Mouse (Mus musculus) neural tube, embryonic 12.5 days (tissue): Measurements from ENCODE around the gene Mier2. TPM values are rescaled to one million over a fixed set of nuclear protein-coding genes. Genes with fewer than 3 reads are reported as not detected.

Experiments
- ATAC-seq: fragments of 200-750 bp; cut with Nextera tagmentation; 2 replicates; pipeline ENCODE4 v1.8.0; 2017; ENCODE audit warnings: low read depth, mild to moderate bottlenecking, moderate TSS enrichment, moderate library complexity; ENCODE audit not compliant: low FRiP score
- H3K27ac ChIP-seq: fragments of 300-500 bp; sonication (generic); 2 replicates; pipeline ENCODE4 v1.5.1; 2016
- H3K27me3 ChIP-seq: fragments of 300-500 bp; sonication (generic); replicated peaks from 2 replicates; pipeline ENCODE4 v1.6.1; 2016; ENCODE audit warnings: mild to moderate bottlenecking
- H3K36me3 ChIP-seq: fragments of 300-500 bp; sonication (generic); 2 replicates; pipeline ENCODE4 v1.6.1; 2016; ENCODE audit warnings: mild to moderate bottlenecking
- H3K4me1 ChIP-seq: fragments of 300-500 bp; sonication (generic); 2 replicates; pipeline ENCODE4 v1.6.1; 2016
- H3K4me2 ChIP-seq: fragments of 300-500 bp; sonication (generic); replicated peaks from 2 replicates; pipeline ENCODE4 v1.6.1; 2016; ENCODE audit warnings: mild to moderate bottlenecking
- H3K4me3 ChIP-seq: fragments of 300-500 bp; sonication (generic); 2 replicates; pipeline ENCODE4 v1.5.1; 2016
- H3K9ac ChIP-seq: fragments of 300-500 bp; sonication (generic); 2 replicates; pipeline ENCODE4 v1.6.1; 2016; ENCODE audit warnings: mild to moderate bottlenecking
- H3K9me3 ChIP-seq: fragments of 300-500 bp; sonication (generic); 2 replicates; pipeline ENCODE4 v1.6.1; 2016; ENCODE audit warnings: mild to moderate bottlenecking
- WGBS: fragments of 180-500 bp; shearing (Covaris S2); methylation state at CpG from one replicate; pipeline ENCODE4 v1.1.7; 2016; 5-methylcytosine and 5-hydroxymethylcytosine counted together
- polyA plus RNA-seq: library from polyadenylated mRNA; unstranded; fragments of >200 nt; fragmentation: Nextera tagmentation; extraction: Ambion mirVana; gene quantifications from 2 replicates; pipeline ENCODE4 v1.2.1, GENCODE M21; 2016

Mier2 gene
- polyA plus RNA-seq, 1 experiment from 2014 or later: 67.4 TPM

- no peak overlapping the region for H3K9ac ChIP-seq
- peaks cover 81% of the 10 kb centered on the region for H3K36me3 ChIP-seq
- WGBS: 83% methylated on average over 5 of the region's 5 CpGs
- H3K4me3 ChIP-seq: no peak overlapping the region
- no peaks in the 10 kb centered on the region for H3K27me3 ChIP-seq
- 0 out of 2 replicates have a peak, but pooled peaks cover 1% of the 10 kb centered on the region for H3K4me1 ChIP-seq
- no peaks in the 10 kb centered on the region for H3K9me3 ChIP-seq
- no peak for ATAC-seq
- no peak overlapping the region for H3K4me2 ChIP-seq
- H3K27ac ChIP-seq: no peak overlapping the region
Measured at GRCm38 (mm10) chr10:79547148-79547675, 7.8 kb downstream of the Mier2 start.

DNA sequence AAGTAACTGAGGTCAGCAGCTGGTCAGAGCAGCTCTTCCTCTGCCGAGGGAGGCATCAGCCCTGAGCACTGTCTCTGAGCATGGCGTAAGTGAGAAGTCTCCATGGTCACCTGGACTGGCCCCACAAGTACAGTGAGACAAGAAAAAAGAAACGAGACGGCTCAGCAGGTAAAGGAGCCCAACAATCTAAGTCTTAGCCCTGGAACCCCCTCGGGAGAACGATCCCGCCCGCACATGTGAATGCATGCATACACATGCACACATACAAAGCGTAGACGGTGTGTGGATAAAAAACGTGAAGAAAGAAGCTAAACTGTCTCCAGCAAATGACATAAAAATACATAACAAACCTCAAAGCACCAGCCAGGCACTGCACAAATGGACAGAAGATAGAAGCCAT is 8.5 kb downstream of the Mier2 start:
- H3K27me3 ChIP-seq: no peaks in the 10 kb centered on the region
- no peak for ATAC-seq
- no peak overlapping the region for H3K4me3 ChIP-seq
- H3K27ac ChIP-seq: no peak overlapping the region
- H3K4me1 ChIP-seq: no peaks in the 10 kb centered on the region
- peaks cover 88% of the 10 kb centered on the region for H3K36me3 ChIP-seq
- H3K9me3 ChIP-seq: no peaks in the 10 kb centered on the region
- H3K4me2 ChIP-seq: no peak overlapping the region
- 94% methylated on average over 11 of the region's 11 CpGs for WGBS
- no peak overlapping the region for H3K9ac ChIP-seq

- H3K4me3 ChIP-seq: no peak overlapping the region
- no peaks in the 10 kb centered on the region for H3K27me3 ChIP-seq
- H3K27ac ChIP-seq: no peak overlapping the region
- H3K9me3 ChIP-seq: no peaks in the 10 kb centered on the region
- no peaks in the 10 kb centered on the region for H3K4me1 ChIP-seq
- no peak for ATAC-seq
- peaks cover 94% of the 10 kb centered on the region for H3K36me3 ChIP-seq
- H3K4me2 ChIP-seq: no peak overlapping the region
- 89% methylated on average over 12 of the region's 12 CpGs for WGBS
- no peak overlapping the region for H3K9ac ChIP-seq
Measured at GRCm38 (mm10) chr10:79545891-79546290, 9.1 kb downstream of the Mier2 start.

DNA sequence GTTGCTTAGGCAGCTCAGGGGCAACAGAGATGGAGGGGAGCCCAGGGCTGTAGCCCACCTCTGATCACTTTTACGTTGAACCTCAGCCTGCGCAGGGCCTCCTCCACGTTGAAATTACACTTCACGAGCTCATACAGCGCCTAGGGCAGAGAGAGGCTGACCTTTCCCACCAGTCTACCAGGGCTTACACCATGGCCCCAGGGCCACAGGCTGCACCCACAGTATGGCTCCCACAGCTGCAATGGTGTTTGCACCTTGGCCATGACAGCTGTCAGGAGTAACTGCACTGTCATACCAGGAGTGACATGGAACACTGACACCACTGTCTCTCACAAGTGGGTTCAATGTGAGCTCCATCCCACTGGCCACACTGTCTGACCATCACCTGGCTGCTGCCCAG is 10.4 kb downstream of the Mier2 start:
- Histone ChIP-seq H3K4me3 (no peak overlapping the region), H3K9me3 (no peaks in the 10 kb centered on the region), H3K27me3 (no peaks in the 10 kb centered on the region), H3K4me1 (no peaks in the 10 kb centered on the region), H3K27ac (no peak overlapping the region), H3K4me2 (no peak overlapping the region), H3K36me3 (peaks cover 99% of the 10 kb centered on the region), H3K9ac (no peak overlapping the region)
- ATAC-seq: no peak
- 94% methylated on average over 5 of the region's 5 CpGs for WGBS

- H3K36me3 ChIP-seq: peaks cover 98% of the 10 kb centered on the region
- WGBS: 89% methylated on average over 9 of the region's 9 CpGs
Measured at GRCm38 (mm10) chr10:79543884-79544597, 11.0 kb downstream of the Mier2 start.

DNA sequence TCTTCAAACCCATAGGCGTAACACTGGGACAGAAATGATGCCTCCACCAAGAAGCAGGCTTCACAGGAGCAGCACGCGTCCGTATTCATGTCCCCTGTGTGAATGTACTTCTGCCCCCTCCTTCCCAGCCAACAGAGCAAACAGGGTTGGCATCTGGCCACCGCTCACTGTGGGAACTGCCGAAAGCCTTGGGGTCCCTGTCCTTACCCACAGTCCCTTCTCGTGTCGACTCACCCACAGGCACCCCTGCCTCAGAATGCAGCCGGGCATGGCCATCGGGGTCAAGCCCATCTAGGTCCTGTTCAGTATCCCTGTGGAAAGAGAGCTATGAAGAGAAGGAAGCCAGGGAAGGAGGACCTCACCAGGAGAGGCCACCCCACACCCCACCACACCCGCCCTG is 12.8 kb downstream of the Mier2 start:
- WGBS: 99% methylated on average over 11 of the region's 11 CpGs

More at GRCm38 (mm10) chr10:79543884-79544597, 11.0 kb downstream of the Mier2 start:
- Histone ChIP-seq H3K9ac (no peak overlapping the region), H3K4me1 (no peaks in the 10 kb centered on the region), H3K9me3 (no peaks in the 10 kb centered on the region), H3K27me3 (no peaks in the 10 kb centered on the region), H3K4me2 (no peak overlapping the region), H3K4me3 (no peak overlapping the region), H3K27ac (no peak overlapping the region)
- ATAC-seq: no peak

GRCm38 (mm10) chr10:79541522-79541921 is 13.5 kb downstream of the Mier2 start:
- Histone ChIP-seq H3K4me3 (no peak overlapping the region), H3K4me1 (no peaks in the 10 kb centered on the region), H3K27ac (no peak overlapping the region), H3K36me3 (peaks cover 81% of the 10 kb centered on the region), H3K9me3 (no peaks in the 10 kb centered on the region), H3K4me2 (no peak overlapping the region), H3K9ac (no peak overlapping the region), H3K27me3 (no peaks in the 10 kb centered on the region)
- no peak for ATAC-seq
- 75% methylated on average over 15 of the region's 15 CpGs for WGBS

More for the DNA sequence above, 12.8 kb downstream of the Mier2 start:
- Histone ChIP-seq H3K4me1 (no peaks in the 10 kb centered on the region), H3K36me3 (peaks cover 88% of the 10 kb centered on the region), H3K9ac (no peak overlapping the region), H3K4me2 (no peak overlapping the region), H3K27ac (no peak overlapping the region), H3K4me3 (no peak overlapping the region), H3K27me3 (no peaks in the 10 kb centered on the region), H3K9me3 (no peaks in the 10 kb centered on the region)
- ATAC-seq: no peak

DNA sequence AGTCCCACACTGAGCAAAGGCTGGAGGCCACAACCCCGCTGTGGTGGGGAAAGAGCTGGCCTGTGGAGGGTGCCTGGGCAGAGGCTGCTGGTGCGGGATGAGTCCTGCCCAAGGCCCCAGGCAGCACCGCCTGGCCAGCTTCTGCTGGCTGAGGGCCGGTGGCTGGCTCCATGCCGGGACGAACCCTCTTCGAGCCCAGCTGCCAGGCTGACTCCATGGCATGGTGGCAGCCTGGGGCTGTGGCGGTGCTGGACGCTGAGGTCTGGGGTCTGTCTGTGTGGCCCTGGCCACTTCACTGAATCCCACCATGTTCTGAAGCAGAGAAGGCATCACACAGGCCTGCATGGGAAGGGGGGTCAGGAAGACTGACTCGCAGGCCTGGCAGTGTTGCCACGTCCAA is 14.3 kb downstream of the Mier2 start:
- no peaks in the 10 kb centered on the region for H3K9me3 ChIP-seq
- H3K4me3 ChIP-seq: no peak overlapping the region
- no peak for ATAC-seq
- H3K4me1 ChIP-seq: no peaks in the 10 kb centered on the region
- 96% methylated on average over 11 of the region's 11 CpGs for WGBS
- H3K36me3 ChIP-seq: peaks cover 74% of the 10 kb centered on the region
- no peaks in the 10 kb centered on the region for H3K27me3 ChIP-seq
- H3K4me2 ChIP-seq: no peak overlapping the region
- no peak overlapping the region for H3K9ac ChIP-seq
- H3K27ac ChIP-seq: no peak overlapping the region

- 92% methylated on average over 16 of the region's 16 CpGs for WGBS
- no peaks in the 10 kb centered on the region for H3K9me3 ChIP-seq
- H3K27me3 ChIP-seq: no peaks in the 10 kb centered on the region
- H3K4me3 ChIP-seq: no peak overlapping the region
- H3K4me2 ChIP-seq: no peak overlapping the region
- no peak overlapping the region for H3K27ac ChIP-seq
- ATAC-seq: no peak
- no peak overlapping the region for H3K9ac ChIP-seq
- H3K36me3 ChIP-seq: peaks cover 65% of the 10 kb centered on the region
- no peaks in the 10 kb centered on the region for H3K4me1 ChIP-seq
Measured at GRCm38 (mm10) chr10:79539701-79540495, 15.1 kb downstream of the Mier2 start.

GRCm38 (mm10) chr10:79538873-79539272 is 16.1 kb downstream of the Mier2 start:
- WGBS: 78% methylated on average over 4 of the region's 4 CpGs
- ATAC-seq: no peak
- Histone ChIP-seq H3K27me3 (no peaks in the 10 kb centered on the region), H3K9ac (no peak overlapping the region), H3K4me3 (no peak overlapping the region), H3K27ac (no peak overlapping the region), H3K9me3 (no peaks in the 10 kb centered on the region), H3K4me2 (no peak overlapping the region), H3K4me1 (no peaks in the 10 kb centered on the region), H3K36me3 (peaks cover 55% of the 10 kb centered on the region)

DNA sequence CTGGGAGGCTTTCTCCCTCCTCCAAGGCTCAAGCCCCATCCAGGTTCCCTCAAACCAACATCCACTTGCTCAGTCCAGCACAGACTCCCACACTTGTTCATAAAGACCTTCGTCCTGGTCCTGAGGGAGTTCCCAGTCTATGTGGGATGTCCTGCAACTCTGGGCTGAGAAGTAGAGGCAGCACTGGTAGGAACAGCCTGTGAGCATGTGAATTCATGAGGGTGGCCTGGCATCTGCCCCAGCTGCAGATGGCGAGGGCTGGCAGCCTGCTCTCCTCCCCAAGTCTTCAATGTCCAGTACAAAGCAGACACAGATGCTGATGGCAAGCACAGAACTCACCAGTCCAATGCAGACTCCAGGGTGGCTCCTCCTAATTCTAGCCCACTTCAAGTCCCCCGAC is 16.7 kb downstream of the Mier2 start:
- Histone ChIP-seq H3K27ac (no peak overlapping the region), H3K9ac (no peak overlapping the region), H3K36me3 (peaks cover 50% of the 10 kb centered on the region), H3K4me1 (peaks cover 4% of the 10 kb centered on the region; the same call in 1 of the 2 replicates), H3K4me3 (no peak overlapping the region), H3K27me3 (no peaks in the 10 kb centered on the region), H3K9me3 (no peaks in the 10 kb centered on the region), H3K4me2 (no peak overlapping the region)
- WGBS: 86% methylated on average over 3 of the region's 3 CpGs
- ATAC-seq: no peak

- H3K36me3 ChIP-seq: peaks cover 45% of the 10 kb centered on the region
- no peaks in the 10 kb centered on the region for H3K27me3 ChIP-seq
- no peak for ATAC-seq
- no peak overlapping the region for H3K4me3 ChIP-seq
- H3K4me2 ChIP-seq: no peak overlapping the region
- no peak overlapping the region for H3K27ac ChIP-seq
- H3K9me3 ChIP-seq: no peaks in the 10 kb centered on the region
- peaks cover 10% of the 10 kb centered on the region for H3K4me1 ChIP-seq
- WGBS: 85% methylated on average over 2 of the region's 2 CpGs
- no peak overlapping the region for H3K9ac ChIP-seq
Measured at GRCm38 (mm10) chr10:79537781-79538180, 17.2 kb downstream of the Mier2 start.
